Mouse (Mus musculus) liver, postnatal 0 days (tissue): ENCODE results near the gene Haus7. TPM values are rescaled to one million over a fixed set of nuclear protein-coding genes. Genes with fewer than 3 reads are reported as not detected.

ENCODE experiments used
- ATAC-seq: fragments of 200-750 bp; cut with Nextera tagmentation; 2 replicates; pipeline ENCODE4 v1.8.0; 2017; ENCODE audit warnings: mild to moderate bottlenecking, moderate library complexity
- DNase-seq: peaks from one replicate; pipeline ENCODE4 v3.0.0-alpha.2; 2016
- H3K27ac ChIP-seq: fragments of 300-500 bp; sonication (generic); 2 replicates; pipeline ENCODE4 v1.5.1; 2014; ENCODE audit warnings: antibody characterized with exemption, moderate library complexity, mild to moderate bottlenecking, low read depth
- H3K27me3 ChIP-seq: fragments of 300-500 bp; sonication (generic); 2 replicates; pipeline ENCODE4 v1.6.1; 2014; ENCODE audit warnings: low read length, control low read depth, mixed read lengths; ENCODE audit not compliant: insufficient read depth
- H3K36me3 ChIP-seq: fragments of 300-500 bp; sonication (generic); replicated peaks from 2 replicates; pipeline ENCODE4 v1.6.1; 2014; ENCODE audit warnings: mild to moderate bottlenecking, control low read depth, low read length, moderate library complexity, mixed read lengths; ENCODE audit not compliant: insufficient read depth
- H3K4me1 ChIP-seq: fragments of 300-500 bp; sonication (generic); 2 replicates; pipeline ENCODE4 v1.6.1; 2014; ENCODE audit warnings: antibody characterized with exemption, mild to moderate bottlenecking, control low read depth; ENCODE audit not compliant: insufficient read depth
- H3K4me2 ChIP-seq: fragments of 300-500 bp; sonication (generic); 2 replicates; pipeline ENCODE4 v1.6.1; 2014; ENCODE audit warnings: low read depth, mild to moderate bottlenecking, low read length, moderate library complexity, mixed read lengths
- H3K4me3 ChIP-seq: fragments of 300-500 bp; sonication (generic); 2 replicates; pipeline ENCODE4 v1.5.1; 2014; ENCODE audit warnings: low read depth, low read length
- H3K9ac ChIP-seq: fragments of 300-500 bp; sonication (generic); replicated peaks from 2 replicates; pipeline ENCODE4 v1.6.1; 2014; ENCODE audit warnings: mild to moderate bottlenecking, moderate library complexity
- H3K9me3 ChIP-seq: fragments of 300-500 bp; sonication (generic); 2 replicates; pipeline ENCODE4 v1.6.1; 2016; ENCODE audit warnings: mild to moderate bottlenecking, control low read depth, low read length, mixed read lengths
- CTCF ChIP-seq: sonication (generic); IDR thresholded peaks from 2 replicates; pipeline ENCODE4 v1.5.1; 2016; ENCODE audit warnings: antibody characterized with exemption, low read depth
- EP300 ChIP-seq: IDR thresholded peaks from 2 replicates; pipeline ENCODE4 v1.6.1; 2016; ENCODE audit warnings: antibody characterized with exemption, low read depth, mild to moderate bottlenecking
- WGBS: fragments of 180-500 bp; shearing (Covaris S2); extraction: QIAGEN DNeasy Blood & Tissue Kit; methylation state at CpG from one replicate; pipeline ENCODE4 v1.1.7; 2014; ENCODE audit not compliant: insufficient replicate concordance; 5-methylcytosine and 5-hydroxymethylcytosine counted together
- polyA plus RNA-seq: library from polyadenylated mRNA; unstranded; fragments of >200 nt; fragmentation: Nextera tagmentation; extraction: Ambion mirVana; gene quantifications from 2 replicates; pipeline ENCODE4 v1.2.1, GENCODE M21; 2015

Gene Haus7
- polyA plus RNA-seq, 1 experiment from 2014 or later, result 25.3 TPM

- no peak overlapping the region for H3K9ac ChIP-seq
- no peaks in the 10 kb centered on the region for H3K9me3 ChIP-seq
- peaks cover 5% of the 10 kb centered on the region for H3K4me1 ChIP-seq
- no peak overlapping the region for H3K4me2 ChIP-seq
- DNase-seq (no peak), ATAC-seq (no peak)
- 0 out of 2 replicates have a peak, but pooled peaks cover 6% of the 10 kb centered on the region for H3K27me3 ChIP-seq
- no peak overlapping the region for H3K4me3 ChIP-seq
- no peaks in the 10 kb centered on the region for H3K36me3 ChIP-seq
- no peak overlapping the region for H3K27ac ChIP-seq
- TF ChIP-seq EP300 (no peak), CTCF (no peak)
- WGBS, result 50% methylated on average over 2 of the region's 2 CpGs
Observed at GRCm38 (mm10) chrX:73480334-73480733, 21.5 kb upstream of the Haus7 start.

DNA sequence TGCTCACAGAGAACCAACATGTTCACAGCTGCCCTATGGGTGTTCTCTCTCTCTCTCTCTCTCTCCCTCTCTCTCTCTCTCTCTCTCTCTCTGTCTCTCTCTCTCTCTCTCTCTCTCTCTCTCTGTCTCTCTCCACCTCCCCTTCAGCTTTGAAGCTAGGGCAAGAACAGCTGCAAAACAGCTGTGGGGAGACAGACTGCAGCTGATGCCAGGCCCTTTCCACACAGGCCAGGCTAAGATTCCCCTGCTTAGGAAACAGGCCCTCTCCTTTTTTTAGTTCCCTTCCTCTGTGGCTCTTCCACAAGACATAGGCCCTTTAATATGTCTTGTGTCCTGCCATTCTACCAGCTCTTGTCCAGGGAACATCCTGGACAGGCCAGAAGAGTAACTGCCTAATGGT lies 20.8 kb upstream of the Haus7 start:
- ATAC-seq (no peak), DNase-seq (no peak)
- Histone ChIP-seq H3K9ac (no peak overlapping the region), H3K36me3 (no peaks in the 10 kb centered on the region), H3K27me3 (0 out of 2 replicates have a peak, but pooled peaks cover 4% of the 10 kb centered on the region), H3K4me1 (peaks cover 5% of the 10 kb centered on the region), H3K4me2 (no peak overlapping the region), H3K4me3 (no peak overlapping the region), H3K27ac (no peak overlapping the region), H3K9me3 (no peaks in the 10 kb centered on the region)
- TF ChIP-seq CTCF (no peak), EP300 (no peak)

- H3K27ac ChIP-seq, result no peak overlapping the region
- no peaks in the 10 kb centered on the region for H3K9me3 ChIP-seq
- no peak overlapping the region for H3K4me3 ChIP-seq
- H3K4me1 ChIP-seq, result peaks cover 5% of the 10 kb centered on the region
- H3K9ac ChIP-seq, result no peak overlapping the region
- 72% methylated on average over 2 of the region's 2 CpGs for WGBS
- no peak overlapping the region for H3K4me2 ChIP-seq
- DNase-seq (no peak), ATAC-seq (no peak)
- H3K27me3 ChIP-seq, result 0 out of 2 replicates have a peak, but pooled peaks cover 2% of the 10 kb centered on the region
- H3K36me3 ChIP-seq, result no peaks in the 10 kb centered on the region
- TF ChIP-seq EP300 (no peak), CTCF (no peak)
Observed at GRCm38 (mm10) chrX:73477500-73477899, 18.7 kb upstream of the Haus7 start.

DNA sequence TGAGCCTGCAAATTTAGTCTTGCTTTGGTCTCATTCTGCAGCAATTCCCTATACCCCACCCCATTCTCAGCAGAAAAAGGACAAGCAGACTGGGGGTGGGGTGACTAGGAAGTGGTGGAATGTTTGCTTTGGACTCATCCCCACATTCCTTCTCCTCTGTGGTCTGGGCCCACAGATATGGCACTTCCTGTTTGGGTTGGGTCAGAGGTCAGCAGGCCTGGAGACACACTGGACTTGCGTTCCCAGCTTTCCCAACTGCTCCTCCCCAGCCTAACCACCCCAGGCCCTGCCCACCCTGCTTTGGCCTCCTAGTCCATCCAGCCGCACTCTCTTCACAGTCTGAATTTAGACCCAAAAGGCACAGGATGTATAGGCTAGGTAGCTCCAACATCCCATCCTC lies 17.8 kb upstream of the Haus7 start:
- Histone ChIP-seq H3K9me3 (no peaks in the 10 kb centered on the region), H3K36me3 (no peaks in the 10 kb centered on the region), H3K4me1 (peaks cover 5% of the 10 kb centered on the region), H3K9ac (no peak overlapping the region), H3K27ac (peak overlapping the region; percentile 57), H3K27me3 (no peaks in the 10 kb centered on the region), H3K4me3 (no peak overlapping the region), H3K4me2 (no peak overlapping the region)
- 58% methylated on average over 2 of the region's 2 CpGs for WGBS
- ATAC-seq, result peak; percentile 89
- TF ChIP-seq EP300 (peak; percentile 39; the same call in 1 of the 2 replicates), CTCF (no peak)
- peak; percentile 47 for DNase-seq

DNA sequence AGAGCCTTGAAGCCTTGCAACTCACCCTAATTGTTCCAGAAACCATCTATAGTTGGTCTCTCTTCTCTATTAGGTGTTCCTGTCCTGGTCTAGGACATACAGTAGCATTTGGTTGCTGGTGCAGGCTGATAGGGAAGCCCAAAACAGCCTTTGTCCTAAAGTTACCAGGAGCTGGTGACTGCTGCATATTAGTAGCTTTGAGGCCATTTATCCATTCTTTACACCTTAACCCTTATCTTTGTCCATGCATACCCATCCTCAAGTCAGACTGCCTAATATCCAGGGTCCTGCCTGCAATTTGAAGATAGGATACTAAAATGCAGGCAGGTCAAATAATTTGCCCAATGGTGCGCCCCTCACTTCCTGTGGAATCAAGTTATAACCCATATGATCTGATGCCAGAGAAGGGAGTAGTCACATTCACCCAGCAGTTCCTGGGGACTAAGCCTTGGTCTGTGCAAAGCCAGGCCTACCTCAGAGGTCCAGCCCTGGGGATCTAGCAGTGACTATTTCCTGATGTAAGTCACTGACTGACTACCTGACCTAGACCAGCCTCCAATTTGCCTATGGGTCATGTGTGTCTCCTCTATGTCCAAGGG lies 16.9 kb upstream of the Haus7 start:
- H3K9ac ChIP-seq, result no peak overlapping the region
- peak overlapping the region; percentile 57 for H3K27ac ChIP-seq
- DNase-seq (no peak), ATAC-seq (no peak; the same call in 1 of the 2 replicates)
- WGBS, result 67% methylated on average over 1 of the region's 1 CpGs
- H3K9me3 ChIP-seq, result no peaks in the 10 kb centered on the region
- no peak overlapping the region for H3K4me3 ChIP-seq
- TF ChIP-seq EP300 (no peak), CTCF (no peak)
- H3K27me3 ChIP-seq, result no peaks in the 10 kb centered on the region
- no peaks in the 10 kb centered on the region for H3K36me3 ChIP-seq
- H3K4me2 ChIP-seq, result no peak overlapping the region
- H3K4me1 ChIP-seq, result peaks cover 5% of the 10 kb centered on the region

GRCm38 (mm10) chrX:73474340-73475165 lies 15.7 kb upstream of the Haus7 start:
- no peaks in the 10 kb centered on the region for H3K27me3 ChIP-seq
- no peaks in the 10 kb centered on the region for H3K9me3 ChIP-seq
- ATAC-seq (no peak), DNase-seq (no peak)
- H3K4me2 ChIP-seq, result no peak overlapping the region
- no peaks in the 10 kb centered on the region for H3K36me3 ChIP-seq
- no peak overlapping the region for H3K4me3 ChIP-seq
- no peak overlapping the region for H3K27ac ChIP-seq
- TF ChIP-seq CTCF (no peak), EP300 (no peak)
- WGBS, result 69% methylated on average over 12 of the region's 12 CpGs
- H3K9ac ChIP-seq, result no peak overlapping the region
- H3K4me1 ChIP-seq, result peaks cover 5% of the 10 kb centered on the region
